Mouse (Mus musculus) heart, embryonic 12.5 days (tissue): Measurements from ENCODE around the gene Caps2. TPM values are rescaled to one million over a fixed set of nuclear protein-coding genes. Genes with fewer than 3 reads are reported as not detected.
"Not testable (repeated sequence)": the region's sequence is repeated elsewhere in the genome, so short reads cannot be mapped to it uniquely, and the experiment has no call there.

Experiments used
- ATAC-seq: fragments of 200-750 bp; cut with Nextera tagmentation; 2 replicates; pipeline ENCODE4 v1.8.0; 2017; ENCODE audit warnings: moderate TSS enrichment, moderate library complexity; ENCODE audit not compliant: insufficient number of reproducible peaks, low FRiP score
- H3K27ac ChIP-seq: fragments of 300-500 bp; sonication (generic); 2 replicates; pipeline ENCODE4 v1.5.1; 2016; ENCODE audit warnings: mild to moderate bottlenecking, moderate library complexity; ENCODE audit not compliant: poor library complexity, severe bottlenecking
- H3K27me3 ChIP-seq: fragments of 300-500 bp; sonication (generic); replicated peaks from 2 replicates; pipeline ENCODE4 v1.6.1; 2016; ENCODE audit warnings: mild to moderate bottlenecking, moderate library complexity
- H3K36me3 ChIP-seq: fragments of 300-500 bp; sonication (generic); 2 replicates; pipeline ENCODE4 v1.6.1; 2016; ENCODE audit warnings: mild to moderate bottlenecking, moderate library complexity
- H3K4me1 ChIP-seq: fragments of 300-500 bp; sonication (generic); replicated peaks from 2 replicates; pipeline ENCODE4 v1.6.1; 2016; ENCODE audit warnings: mild to moderate bottlenecking
- H3K4me2 ChIP-seq: fragments of 300-500 bp; sonication (generic); 2 replicates; pipeline ENCODE4 v1.6.1; 2016; ENCODE audit warnings: mild to moderate bottlenecking, moderate library complexity
- H3K4me3 ChIP-seq: fragments of 300-500 bp; sonication (generic); 2 replicates; pipeline ENCODE4 v1.5.1; 2016; ENCODE audit warnings: mild to moderate bottlenecking
- H3K9ac ChIP-seq: fragments of 300-500 bp; sonication (generic); 2 replicates; pipeline ENCODE4 v1.6.1; 2016; ENCODE audit warnings: mild to moderate bottlenecking, moderate library complexity
- H3K9me3 ChIP-seq: fragments of 300-500 bp; sonication (generic); replicated peaks from 2 replicates; pipeline ENCODE4 v1.6.1; 2016; ENCODE audit warnings: mild to moderate bottlenecking, moderate library complexity
- WGBS: fragments of 180-500 bp; shearing (Covaris S2); methylation state at CpG from one replicate; pipeline ENCODE4 v1.1.7; 2016; 5-methylcytosine and 5-hydroxymethylcytosine counted together
- polyA plus RNA-seq: library from polyadenylated mRNA; unstranded; fragments of >200 nt; fragmentation: Nextera tagmentation; extraction: Ambion mirVana; gene quantifications from 2 replicates; pipeline ENCODE4 v1.2.1, GENCODE M21; 2016

Caps2 gene
- 0.19 and 0.21 TPM in 2 replicates for polyA plus RNA-seq

DNA sequence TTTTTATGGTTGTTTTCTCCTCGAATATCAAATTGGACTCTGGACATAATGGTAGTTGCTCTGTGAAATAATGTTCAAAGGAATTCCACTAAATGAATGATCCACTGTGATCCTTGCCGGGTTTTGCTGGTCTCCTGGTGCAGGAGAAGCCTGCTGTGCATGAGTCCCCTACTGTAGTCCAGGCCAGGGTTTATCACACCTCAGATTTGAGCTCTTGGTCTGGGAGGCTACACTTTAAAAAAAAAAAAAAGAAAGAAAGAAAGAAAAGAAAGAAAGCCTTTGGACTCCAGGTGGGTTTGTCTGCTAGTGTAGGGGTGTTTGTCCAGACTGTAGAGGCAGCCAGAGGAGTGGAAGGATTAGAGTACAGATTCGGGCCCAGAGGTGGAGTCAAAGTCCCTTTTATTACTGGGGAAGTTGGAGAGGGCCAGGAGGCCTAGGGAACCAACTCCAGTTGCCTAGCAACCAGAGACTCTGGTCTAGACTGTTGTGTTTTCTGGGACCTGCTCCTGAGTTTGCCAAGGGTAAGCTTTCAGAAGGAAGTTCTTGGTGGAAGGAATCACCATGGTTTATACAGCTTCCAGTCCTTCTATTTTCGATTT, at the start of gene Caps2:
Caps2 (plus strand) TSS at position 454 of the 599 bp plus-strand sequence.
- WGBS: 35% methylated on average over 4 of the region's 4 CpGs
- Histone ChIP-seq H3K27me3 (no peaks in the 10 kb centered on the region), H3K27ac (no peak within 1 kb of the TSS), H3K36me3 (no peaks in the 10 kb centered on the region), H3K9ac (no peak within 1 kb of the TSS), H3K4me3 (peak within 1 kb of the TSS; percentile 31), H3K9me3 (no peaks in the 10 kb centered on the region), H3K4me2 (peak within 1 kb of the TSS; percentile 55), H3K4me1 (no peaks in the 10 kb centered on the region)
- ATAC-seq: 0 out of 2 replicates have a peak, but pooled peaks have one; percentile 48

- H3K27me3 ChIP-seq, H3K36me3 ChIP-seq, H3K27ac ChIP-seq, H3K4me2 ChIP-seq, ATAC-seq, H3K4me1 ChIP-seq, H3K9me3 ChIP-seq, H3K9ac ChIP-seq, H3K4me3 ChIP-seq: not testable (repeated sequence)
- 59% methylated on average over 2 of the region's 2 CpGs for WGBS
These were observed 38.3 kb upstream of the Caps2 start for GRCm38 (mm10) chr10:112125090-112125489.

- not testable (repeated sequence) for ATAC-seq, H3K27me3 ChIP-seq, H3K27ac ChIP-seq, H3K9ac ChIP-seq, H3K4me3 ChIP-seq, H3K4me2 ChIP-seq, H3K4me1 ChIP-seq, H3K9me3 ChIP-seq, H3K36me3 ChIP-seq
- 62% methylated on average over 6 of the region's 6 CpGs for WGBS
These were observed 35.7 kb upstream of the Caps2 start for GRCm38 (mm10) chr10:112127682-112128230.

DNA sequence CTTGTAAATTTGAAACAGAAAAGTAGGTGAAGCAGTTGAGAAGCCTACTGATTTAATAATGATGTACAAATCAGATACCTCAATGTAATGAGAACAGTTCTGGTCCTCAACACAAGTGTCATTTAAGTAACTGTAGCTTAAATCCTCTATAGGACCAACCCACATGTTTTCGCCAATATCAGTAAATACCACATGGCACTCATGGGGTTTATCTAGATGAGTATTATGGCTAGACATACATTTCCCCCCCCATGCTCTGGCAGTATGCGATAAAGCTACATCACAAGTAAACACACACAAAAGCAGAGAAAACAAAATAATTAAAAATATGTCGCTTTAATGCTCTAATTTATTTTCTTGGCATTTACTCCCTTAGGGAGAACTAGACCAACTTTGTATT, 31.2 kb upstream of the Caps2 start:
- Histone ChIP-seq H3K4me2 (no peak overlapping the region), H3K4me3 (no peak overlapping the region), H3K9ac (no peak overlapping the region), H3K27ac (no peak overlapping the region), H3K9me3 (no peaks in the 10 kb centered on the region), H3K27me3 (no peaks in the 10 kb centered on the region), H3K4me1 (no peaks in the 10 kb centered on the region), H3K36me3 (no peaks in the 10 kb centered on the region)
- 82% methylated on average over 3 of the region's 3 CpGs for WGBS
- no peak for ATAC-seq

GRCm38 (mm10) chr10:112138050-112138870, 25.2 kb upstream of the Caps2 start:
- H3K4me3 ChIP-seq: peak overlapping the region; percentile 42
- H3K9me3 ChIP-seq: no peaks in the 10 kb centered on the region
- 17% methylated on average over 9 of the region's 9 CpGs for WGBS
- ATAC-seq: no peak
- H3K27ac ChIP-seq: no peak overlapping the region
- H3K27me3 ChIP-seq: no peaks in the 10 kb centered on the region
- H3K4me1 ChIP-seq: no peaks in the 10 kb centered on the region
- no peak overlapping the region for H3K9ac ChIP-seq
- H3K36me3 ChIP-seq: no peaks in the 10 kb centered on the region
- H3K4me2 ChIP-seq: peak overlapping the region; percentile 64

DNA sequence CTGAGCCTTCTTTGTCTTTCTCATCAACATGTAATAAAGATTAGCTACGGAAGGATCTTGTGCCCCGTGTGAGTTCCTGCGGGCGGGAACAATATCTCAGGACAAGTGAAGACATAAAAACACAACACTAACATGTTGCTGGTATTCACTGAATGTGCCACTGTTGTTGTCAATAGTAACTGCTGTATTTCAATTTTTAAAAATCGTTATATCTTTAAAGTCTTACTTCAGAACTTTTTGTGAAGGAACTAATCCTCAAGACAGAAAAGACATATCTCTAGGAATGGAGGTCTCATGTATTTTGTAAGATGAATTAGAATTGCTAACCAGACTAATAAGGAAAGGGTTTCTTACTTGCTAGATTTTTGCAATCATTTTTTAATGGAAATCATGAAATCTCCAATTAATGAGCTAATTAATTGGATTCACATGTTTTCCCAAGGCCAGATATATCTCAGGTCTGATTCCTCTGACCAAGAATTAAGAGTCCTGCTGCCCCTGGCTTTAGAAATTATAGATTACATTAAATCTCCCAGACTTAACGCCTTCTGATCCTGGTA, 24.5 kb upstream of the Caps2 start:
- Histone ChIP-seq H3K4me2 (peak overlapping the region; percentile 64), H3K4me1 (no peaks in the 10 kb centered on the region), H3K36me3 (no peaks in the 10 kb centered on the region), H3K4me3 (peak overlapping the region; percentile 42), H3K27ac (no peak overlapping the region), H3K9me3 (no peaks in the 10 kb centered on the region), H3K9ac (no peak overlapping the region), H3K27me3 (no peaks in the 10 kb centered on the region)
- 34% methylated on average over 6 of the region's 6 CpGs for WGBS
- no peak for ATAC-seq

- Histone ChIP-seq H3K27ac (no peak overlapping the region), H3K27me3 (no peaks in the 10 kb centered on the region), H3K4me1 (no peaks in the 10 kb centered on the region), H3K4me3 (no peak overlapping the region), H3K4me2 (no peak overlapping the region), H3K36me3 (no peaks in the 10 kb centered on the region), H3K9ac (no peak overlapping the region), H3K9me3 (no peaks in the 10 kb centered on the region)
- 46% methylated on average over 2 of the region's 2 CpGs for WGBS
- ATAC-seq: no peak
These were observed 23.6 kb upstream of the Caps2 start for GRCm38 (mm10) chr10:112139834-112140233.

- not testable (repeated sequence) for H3K9ac ChIP-seq, H3K4me1 ChIP-seq, H3K27ac ChIP-seq, H3K27me3 ChIP-seq, H3K36me3 ChIP-seq, H3K4me3 ChIP-seq, H3K9me3 ChIP-seq
- ATAC-seq: 0 out of 2 replicates have a peak, but pooled peaks have one; percentile 48
- 0 out of 2 replicates have a peak within 1 kb of the TSS, but pooled peaks have one; percentile 19 for H3K4me2 ChIP-seq
- 29% methylated on average over 15 of the region's 15 CpGs for WGBS
These were observed 3.4 kb upstream of the Caps2 start, which contains the start of gene Glipr1l3 for GRCm38 (mm10) chr10:112159882-112160560. Gene Glipr1l3, minus strand, starts transcription at chr10:112160327.

- WGBS: 31% methylated on average over 12 of the region's 13 CpGs
These were observed 13.6 kb downstream of the Caps2 start for GRCm38 (mm10) chr10:112177027-112177426.

DNA sequence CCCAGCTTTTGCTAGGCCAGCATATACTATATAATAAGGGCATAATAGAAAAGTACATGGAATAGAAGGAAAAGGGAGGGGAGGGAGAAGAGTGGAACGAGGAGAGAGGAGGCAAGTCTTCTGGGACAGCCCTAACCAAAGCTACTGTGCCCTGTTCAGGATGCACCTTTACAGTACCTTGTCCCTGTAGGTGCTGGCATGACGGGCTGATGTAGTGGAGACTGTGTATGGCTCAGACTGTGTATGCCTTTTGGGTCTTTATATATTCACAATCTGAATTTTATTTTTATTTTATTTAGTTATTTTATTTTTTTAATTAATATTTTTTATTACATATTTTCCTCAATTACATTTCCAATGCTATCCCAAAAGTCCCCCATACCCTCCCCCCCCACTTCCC, 30.5 kb downstream of the Caps2 start:
- H3K4me1 ChIP-seq, ATAC-seq, H3K4me3 ChIP-seq, H3K36me3 ChIP-seq, H3K27me3 ChIP-seq, H3K9ac ChIP-seq, H3K27ac ChIP-seq, H3K9me3 ChIP-seq, H3K4me2 ChIP-seq: not testable (repeated sequence)
- WGBS: 65% methylated on average over 2 of the region's 2 CpGs

More at GRCm38 (mm10) chr10:112177027-112177426, 13.6 kb downstream of the Caps2 start:
- not testable (repeated sequence) for H3K4me1 ChIP-seq, H3K9ac ChIP-seq, H3K4me2 ChIP-seq, H3K9me3 ChIP-seq, H3K27ac ChIP-seq, H3K36me3 ChIP-seq, ATAC-seq, H3K4me3 ChIP-seq, H3K27me3 ChIP-seq

- Histone ChIP-seq H3K4me2 (no peak overlapping the region), H3K4me1 (no peaks in the 10 kb centered on the region), H3K36me3 (no peaks in the 10 kb centered on the region), H3K9ac (no peak overlapping the region), H3K27ac (no peak overlapping the region), H3K4me3 (no peak overlapping the region), H3K9me3 (no peaks in the 10 kb centered on the region), H3K27me3 (no peaks in the 10 kb centered on the region)
- ATAC-seq: no peak
- 59% methylated on average over 2 of the region's 2 CpGs for WGBS
These were observed 40.0 kb downstream of the Caps2 start for GRCm38 (mm10) chr10:112203463-112203862.
